Mouse (Mus musculus) midbrain, embryonic 11.5 days (tissue): Measurements from ENCODE around the gene Gif. TPM values are rescaled to one million over a fixed set of nuclear protein-coding genes. Genes with fewer than 3 reads are reported as not detected.

Experiments
- ATAC-seq: fragments of 200-750 bp; cut with Nextera tagmentation; 2 replicates; pipeline ENCODE4 v1.8.0; 2017; ENCODE audit warnings: moderate TSS enrichment, moderate library complexity; ENCODE audit not compliant: low FRiP score
- DNase-seq: peaks from one replicate; pipeline ENCODE4 v3.0.0; 2015; ENCODE audit warnings: low spot score; ENCODE audit errors: missing footprints
- H3K27ac ChIP-seq: fragments of 300-500 bp; sonication (generic); 2 replicates; pipeline ENCODE4 v1.5.1; 2014; ENCODE audit warnings: low read depth, low read length
- H3K27me3 ChIP-seq: fragments of 300-500 bp; sonication (generic); 2 replicates; pipeline ENCODE4 v1.6.1; 2014; ENCODE audit warnings: mild to moderate bottlenecking, low read length, moderate library complexity, mixed read lengths; ENCODE audit not compliant: control insufficient read depth, insufficient read depth
- H3K36me3 ChIP-seq: fragments of 300-500 bp; sonication (generic); 2 replicates; pipeline ENCODE4 v1.6.1; 2014; ENCODE audit warnings: mild to moderate bottlenecking, low read length, moderate library complexity, mixed read lengths; ENCODE audit not compliant: control insufficient read depth, insufficient read depth
- H3K4me1 ChIP-seq: fragments of 300-500 bp; sonication (generic); 2 replicates; pipeline ENCODE4 v1.6.1; 2014; ENCODE audit warnings: low read length; ENCODE audit not compliant: control insufficient read depth, insufficient read depth
- H3K4me2 ChIP-seq: fragments of 300-500 bp; sonication (generic); 2 replicates; pipeline ENCODE4 v1.6.1; 2014; ENCODE audit warnings: mild to moderate bottlenecking, moderate library complexity
- H3K4me3 ChIP-seq: fragments of 300-500 bp; sonication (generic); 2 replicates; pipeline ENCODE4 v1.5.1; 2014; ENCODE audit warnings: low read depth, low read length
- H3K9ac ChIP-seq: fragments of 300-500 bp; sonication (generic); 2 replicates; pipeline ENCODE4 v1.6.1; 2014; ENCODE audit warnings: low read length
- H3K9me3 ChIP-seq: fragments of 300-500 bp; sonication (generic); 2 replicates; pipeline ENCODE4 v1.6.1; 2016; ENCODE audit warnings: low read length; ENCODE audit not compliant: control insufficient read depth
- WGBS: fragments of 180-500 bp; shearing (Covaris S2); extraction: QIAGEN DNeasy Blood & Tissue Kit; methylation state at CpG from one replicate; pipeline ENCODE4 v1.1.7; 2014; 5-methylcytosine and 5-hydroxymethylcytosine counted together
- polyA plus RNA-seq: library from polyadenylated mRNA; unstranded; fragments of >200 nt; fragmentation: Nextera tagmentation; extraction: Ambion mirVana; gene quantifications from 2 replicates; pipeline ENCODE4 v1.2.1, GENCODE M21; 2014

Gif gene
- polyA plus RNA-seq, 1 experiment from 2014 or later, result not detected

DNA sequence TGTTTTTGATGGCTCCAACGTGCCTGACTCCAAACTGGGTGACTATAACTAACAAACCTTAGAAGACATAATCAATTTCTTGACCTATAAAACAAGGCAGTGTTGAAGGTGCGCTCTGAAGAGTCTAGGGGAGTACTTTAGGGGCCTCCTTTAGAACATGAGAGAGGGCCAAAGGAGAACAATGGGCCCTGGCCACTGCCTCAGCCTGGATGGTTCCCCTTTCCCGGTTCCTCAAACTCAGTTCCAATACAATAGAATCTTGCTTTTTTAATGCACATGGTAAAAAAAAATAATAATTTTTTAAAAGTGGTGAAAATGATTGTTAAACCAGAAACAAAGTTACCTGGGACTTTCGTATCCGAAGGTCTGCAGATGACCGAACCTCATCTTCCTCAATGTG is 40.5 kb downstream of the Gif start:
- 94% methylated on average over 6 of the region's 6 CpGs for WGBS
- no peak overlapping the region for H3K4me3 ChIP-seq
- H3K36me3 ChIP-seq, result no peaks in the 10 kb centered on the region
- ATAC-seq (no peak), DNase-seq (no peak)
- no peaks in the 10 kb centered on the region for H3K9me3 ChIP-seq
- no peak overlapping the region for H3K27ac ChIP-seq
- no peaks in the 10 kb centered on the region for H3K4me1 ChIP-seq
- H3K27me3 ChIP-seq, result no peaks in the 10 kb centered on the region
- H3K9ac ChIP-seq, result no peak overlapping the region
- H3K4me2 ChIP-seq, result no peak overlapping the region

DNA sequence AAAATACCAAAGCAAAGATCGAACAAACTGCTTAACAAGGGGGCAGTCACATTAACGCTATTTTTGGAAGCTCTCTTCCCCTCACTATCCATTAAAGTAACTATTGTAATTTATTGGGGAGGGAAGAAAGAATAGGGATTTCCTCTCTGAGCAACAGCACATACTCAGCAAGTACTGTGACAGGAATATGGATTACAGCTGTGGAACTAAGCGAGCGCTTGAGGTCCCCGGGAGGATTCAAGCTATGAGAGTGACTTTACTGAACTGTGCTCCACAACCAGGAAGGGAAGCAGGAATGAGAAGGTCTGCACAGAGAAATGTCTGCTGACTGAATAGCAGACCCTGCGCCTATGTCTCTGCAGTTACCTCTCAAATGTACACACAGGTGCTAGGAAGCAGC is 41.5 kb downstream of the Gif start:
- H3K27me3 ChIP-seq, result no peaks in the 10 kb centered on the region
- no peak overlapping the region for H3K27ac ChIP-seq
- H3K9ac ChIP-seq, result no peak overlapping the region
- no peaks in the 10 kb centered on the region for H3K9me3 ChIP-seq
- DNase-seq (no peak), ATAC-seq (no peak)
- no peaks in the 10 kb centered on the region for H3K4me1 ChIP-seq
- no peak overlapping the region for H3K4me2 ChIP-seq
- WGBS, result 93% methylated on average over 6 of the region's 6 CpGs
- H3K36me3 ChIP-seq, result no peaks in the 10 kb centered on the region
- H3K4me3 ChIP-seq, result no peak overlapping the region

DNA sequence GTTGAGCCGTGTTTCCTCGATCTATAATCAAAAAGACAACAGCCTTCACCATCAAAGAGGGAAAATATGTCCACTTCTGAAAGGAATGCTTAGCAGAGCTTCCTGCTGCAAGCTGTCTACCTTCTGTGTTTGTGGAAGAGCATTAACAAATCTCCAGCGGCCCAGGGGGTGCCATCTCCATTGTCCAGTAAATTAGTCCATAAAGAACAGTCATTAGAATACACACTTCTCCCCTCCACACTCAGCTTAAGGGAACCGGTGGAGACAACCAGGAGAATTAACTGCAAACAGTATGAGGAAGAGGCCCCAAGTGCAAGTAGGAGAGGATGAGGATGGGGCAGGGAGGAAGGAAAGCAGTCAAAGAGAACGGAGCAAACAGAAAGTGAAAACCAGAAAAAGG is 44.5 kb downstream of the Gif start:
- H3K9ac ChIP-seq, result no peak overlapping the region
- no peaks in the 10 kb centered on the region for H3K9me3 ChIP-seq
- WGBS, result 70% methylated on average over 5 of the region's 5 CpGs
- DNase-seq, result no peak
- H3K36me3 ChIP-seq, result no peaks in the 10 kb centered on the region
- H3K4me1 ChIP-seq, result no peaks in the 10 kb centered on the region
- no peak for ATAC-seq
- no peak overlapping the region for H3K4me3 ChIP-seq
- no peak overlapping the region for H3K4me2 ChIP-seq
- no peak overlapping the region for H3K27ac ChIP-seq
- H3K27me3 ChIP-seq, result no peaks in the 10 kb centered on the region

DNA sequence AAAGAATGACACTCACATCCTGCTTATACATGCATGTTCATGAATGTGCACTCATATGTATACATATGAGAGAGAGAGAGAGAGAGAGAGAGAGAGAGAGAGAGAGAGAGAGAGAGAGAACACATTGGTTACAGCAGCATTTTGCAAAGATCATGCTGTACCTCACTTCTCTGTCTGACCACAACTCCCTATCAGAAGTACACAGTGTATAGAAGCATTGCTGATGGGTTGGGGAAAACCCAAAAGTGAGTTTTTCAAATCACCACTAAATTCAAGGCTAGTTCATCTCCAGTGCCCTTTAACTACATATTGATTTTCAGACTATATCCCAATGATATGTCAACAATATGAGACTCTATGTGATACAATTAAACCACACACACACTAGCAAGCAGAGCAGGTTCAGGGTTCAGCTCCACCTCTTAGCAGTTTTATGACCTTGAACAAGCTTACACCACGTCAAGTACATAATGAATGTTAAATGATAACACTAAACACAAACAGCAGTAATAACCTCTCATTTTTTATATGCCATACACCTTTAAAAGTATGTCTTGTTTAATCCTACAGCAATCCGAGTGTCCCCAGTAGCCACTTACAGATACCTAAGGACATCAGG is 46.5 kb downstream of the Gif start:
- Histone ChIP-seq H3K27ac (no peak overlapping the region), H3K36me3 (no peaks in the 10 kb centered on the region), H3K27me3 (no peaks in the 10 kb centered on the region), H3K4me1 (no peaks in the 10 kb centered on the region), H3K9me3 (no peaks in the 10 kb centered on the region), H3K9ac (no peak overlapping the region), H3K4me2 (no peak overlapping the region), H3K4me3 (no peak overlapping the region)
- DNase-seq, result no peak
- 79% methylated on average over 2 of the region's 2 CpGs for WGBS
- no peak for ATAC-seq

DNA sequence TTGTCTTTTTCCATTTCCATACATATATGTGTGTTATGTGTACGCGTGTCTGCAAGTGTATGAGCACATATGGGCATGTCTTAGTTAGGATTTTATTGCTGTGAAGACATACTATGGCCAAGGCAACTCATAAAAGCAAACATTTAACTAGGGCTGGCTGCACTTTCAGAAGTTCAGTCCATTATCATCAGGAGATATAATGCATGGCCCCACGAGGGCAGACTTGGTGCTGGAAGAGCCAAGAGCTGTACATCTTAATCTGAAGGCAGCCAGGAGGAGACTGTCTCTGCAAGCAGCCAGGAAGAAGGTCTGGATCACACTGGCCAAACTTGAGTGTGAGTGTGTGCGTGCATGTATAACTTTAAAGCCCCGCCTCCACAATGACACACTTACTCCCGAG is 47.1 kb downstream of the Gif start:
- Histone ChIP-seq H3K4me2 (no peak overlapping the region), H3K27ac (no peak overlapping the region), H3K9me3 (no peaks in the 10 kb centered on the region), H3K9ac (no peak overlapping the region), H3K36me3 (no peaks in the 10 kb centered on the region), H3K4me1 (no peaks in the 10 kb centered on the region), H3K4me3 (no peak overlapping the region), H3K27me3 (no peaks in the 10 kb centered on the region)
- no peak for ATAC-seq
- no peak for DNase-seq
- 88% methylated on average over 6 of the region's 6 CpGs for WGBS

DNA sequence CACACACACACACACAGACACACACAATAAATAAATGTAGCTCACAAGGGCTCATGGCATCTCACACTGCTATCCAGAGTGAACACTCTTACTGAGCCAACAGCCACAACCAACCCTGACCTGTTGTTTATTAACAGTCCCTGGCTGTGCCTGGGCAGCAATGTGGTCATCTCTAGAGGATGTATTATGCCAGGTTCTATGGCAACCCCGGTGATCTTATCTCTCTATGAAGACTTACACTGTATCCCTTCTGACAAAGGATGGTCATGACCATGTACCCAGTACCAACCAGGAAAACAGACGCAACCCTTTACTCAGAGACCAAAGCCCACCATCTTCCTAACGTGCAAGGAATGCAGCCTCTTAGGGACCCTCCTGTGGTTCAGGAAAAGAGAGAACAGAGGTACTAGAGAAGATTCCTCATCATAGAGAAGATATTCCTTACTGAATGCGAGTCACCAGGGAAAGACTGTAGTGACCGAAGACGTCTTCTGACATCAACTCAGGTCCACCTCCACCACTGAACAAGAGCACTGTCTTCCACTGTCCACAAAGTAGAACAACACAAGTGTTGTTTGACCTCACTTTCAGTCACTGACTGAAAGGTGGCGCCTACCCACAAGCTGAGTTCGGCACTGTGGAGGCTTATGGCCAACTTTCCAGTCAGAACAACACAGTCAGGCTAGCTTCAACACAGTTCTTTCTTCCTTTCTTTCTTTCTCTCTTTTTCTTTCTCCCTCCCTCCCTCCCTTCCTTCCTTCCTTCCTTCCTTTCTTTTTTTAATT is 53.4 kb downstream of the Gif start:
- no peaks in the 10 kb centered on the region for H3K27me3 ChIP-seq
- no peak overlapping the region for H3K4me2 ChIP-seq
- 80% methylated on average over 8 of the region's 8 CpGs for WGBS
- no peak overlapping the region for H3K4me3 ChIP-seq
- H3K27ac ChIP-seq, result no peak overlapping the region
- peak; percentile 85 for DNase-seq
- H3K4me1 ChIP-seq, result no peaks in the 10 kb centered on the region
- H3K36me3 ChIP-seq, result no peaks in the 10 kb centered on the region
- H3K9me3 ChIP-seq, result no peaks in the 10 kb centered on the region
- H3K9ac ChIP-seq, result no peak overlapping the region
- no peak for ATAC-seq

DNA sequence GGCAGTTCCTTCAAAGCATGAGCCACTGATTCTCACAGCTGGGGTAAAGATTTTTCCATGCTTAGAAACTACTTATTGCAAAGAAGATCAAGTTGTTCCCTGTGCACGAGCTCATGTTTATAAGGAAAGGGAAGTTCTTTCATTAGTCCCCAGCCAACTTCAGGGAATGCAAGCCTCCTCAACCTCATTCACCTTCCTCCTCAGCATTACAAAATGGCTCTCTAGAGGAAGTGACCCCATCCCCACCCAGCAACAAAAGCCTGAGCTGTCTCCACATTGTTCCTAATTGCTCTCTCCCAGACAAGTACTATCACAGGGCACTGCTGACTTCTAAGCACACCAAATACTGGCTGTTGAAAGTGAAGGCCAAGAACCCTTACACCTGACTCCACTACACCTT is 57.1 kb downstream of the Gif start:
- H3K4me2 ChIP-seq, result no peak overlapping the region
- H3K4me1 ChIP-seq, result no peaks in the 10 kb centered on the region
- H3K4me3 ChIP-seq, result no peak overlapping the region
- H3K36me3 ChIP-seq, result no peaks in the 10 kb centered on the region
- DNase-seq (no peak), ATAC-seq (no peak)
- no peaks in the 10 kb centered on the region for H3K27me3 ChIP-seq
- no peak overlapping the region for H3K27ac ChIP-seq
- H3K9me3 ChIP-seq, result no peaks in the 10 kb centered on the region
- no peak overlapping the region for H3K9ac ChIP-seq
- WGBS, result 71% methylated on average over 1 of the region's 1 CpGs

DNA sequence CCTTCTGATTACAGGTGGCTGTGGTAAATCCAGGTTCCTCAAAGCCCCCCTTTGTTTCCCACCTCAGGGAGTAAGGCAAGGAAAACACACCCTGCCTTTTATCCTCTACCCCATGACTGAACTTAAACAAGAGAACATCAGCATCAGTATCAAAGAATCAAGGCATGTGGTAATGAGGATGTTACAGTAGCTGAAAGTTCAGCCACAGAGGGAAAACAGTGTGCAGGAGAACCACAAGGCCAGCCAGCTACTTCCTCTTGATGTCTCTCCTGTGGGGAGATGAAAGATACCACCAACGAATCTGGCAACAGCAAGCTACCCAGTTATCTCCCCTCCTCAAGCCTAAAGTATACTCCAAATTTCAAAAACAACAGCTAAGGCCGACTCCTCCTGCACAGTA is 59.9 kb downstream of the Gif start:
- Histone ChIP-seq H3K4me2 (no peak overlapping the region), H3K27me3 (no peaks in the 10 kb centered on the region), H3K36me3 (no peaks in the 10 kb centered on the region), H3K9me3 (no peaks in the 10 kb centered on the region), H3K9ac (no peak overlapping the region), H3K4me1 (peaks cover 12% of the 10 kb centered on the region), H3K27ac (no peak overlapping the region), H3K4me3 (no peak overlapping the region)
- 71% methylated on average over 2 of the region's 2 CpGs for WGBS
- ATAC-seq (no peak), DNase-seq (no peak)

DNA sequence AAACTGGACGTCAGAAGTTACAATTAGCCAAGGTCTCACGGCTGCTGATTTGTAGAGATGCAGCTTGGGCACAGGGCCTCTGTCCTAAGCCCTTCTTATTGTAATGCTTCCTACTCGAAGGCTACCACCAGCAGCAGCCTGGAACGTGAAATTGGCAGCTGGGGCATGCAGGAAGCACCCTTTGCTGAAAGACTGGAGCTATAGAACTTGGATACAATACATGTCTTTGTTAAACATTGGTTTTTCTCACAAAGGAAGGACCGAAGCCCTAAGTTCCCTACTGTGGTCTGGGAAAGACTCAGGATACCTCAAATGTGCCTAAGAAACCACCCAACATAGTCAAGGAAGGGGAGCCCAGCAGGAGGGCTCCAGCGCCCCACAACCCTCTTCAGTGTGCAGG is 60.5 kb downstream of the Gif start:
- H3K4me3 ChIP-seq, result no peak overlapping the region
- H3K9me3 ChIP-seq, result no peaks in the 10 kb centered on the region
- 35% methylated on average over 6 of the region's 6 CpGs for WGBS
- no peaks in the 10 kb centered on the region for H3K27me3 ChIP-seq
- no peaks in the 10 kb centered on the region for H3K36me3 ChIP-seq
- H3K9ac ChIP-seq, result no peak overlapping the region
- H3K27ac ChIP-seq, result no peak overlapping the region
- ATAC-seq, result no peak
- H3K4me1 ChIP-seq, result peaks cover 18% of the 10 kb centered on the region
- DNase-seq, result no peak
- no peak overlapping the region for H3K4me2 ChIP-seq
